Comparison of ENCODE assay signal across 8 mouse cellular contexts in genomic region chr13:46663461-46663964, GRCm38 (mm10). TPM values are rescaled to one million over a fixed set of nuclear protein-coding genes. Genes with fewer than 3 reads are reported as not detected.
DNase-seq lines count a peak whose midpoint lies in the region; ATAC-seq lines count a peak whose summit lies in the region.

No protein-coding gene starts in this region.

- no peaks in the 10 kb centered on the region for H3K36me3 ChIP-seq in splenic B cell, adult 2 months (ENCODE audit: control insufficient read depth, insufficient read depth, low read length, poor library complexity, severe bottlenecking)

- no peaks in the 10 kb centered on the region for H3K27me3 ChIP-seq in splenic B cell, adult 2 months (ENCODE audit: control insufficient read depth, insufficient read depth, low read length, poor library complexity, severe bottlenecking)

- ATAC-seq in cerebellum, adult (ENCODE audit: insufficient number of reproducible peaks, low FRiP score, low TSS enrichment) = no peak

- intact Hi-C loops in gastrocnemius, postnatal 14 days (cut with DNase I; ENCODE audit: low total_unique reads) = loop anchor here (5.0 kb wide), 1 partner anchor 351 kb away; no protein-coding TSS in a partner anchor

- peak; percentile 38 for DNase-seq in cerebellum, adult 9-10 months
- DNase-seq in kidney, postnatal 10 days = peak; percentile 27
- no peak for DNase-seq in kidney, adult 8-10 months
- peak; percentile 59 for DNase-seq in CD4-positive helper T cell, adult 2 months (ENCODE audit: low read depth, low spot score)
- peak; percentile 12 for DNase-seq in fibroblast of lung, adult 2 months (ENCODE audit: low read depth)
- peak; percentile 71 for DNase-seq in splenic B cell, adult 2 months (ENCODE audit: low read depth, low spot score)
- DNase-seq in gastrocnemius, postnatal 14 days = no peak

RNA-seq across cellular contexts. Expression of gene Fam8a1, which starts 5.8 kb away (rescaled TPM):
- 10 to 100 TPM; 20.4 to 21.9 TPM for total RNA-seq in gastrocnemius, postnatal 14 days (2021)

Comparison
In these comparisons a context has a peak if more than half of its experiments do, and no peak if none do; other contexts are left out.
1. DNase-seq: peak in cerebellum, adult 9-10 months (single experiment), kidney, postnatal 10 days (single experiment), CD4-positive helper T cell, adult 2 months (single experiment), fibroblast of lung, adult 2 months (single experiment) and splenic B cell, adult 2 months (single experiment); none in kidney, adult 8-10 months (0 of 2) and gastrocnemius, postnatal 14 days (single experiment).